Mouse (Mus musculus) left cerebral cortex, adult 18-20 months (tissue): ENCODE data around the gene Tmem217. TPM values are rescaled to one million over a fixed set of nuclear protein-coding genes. Genes with fewer than 3 reads are reported as not detected.

Experiments
- DNase-seq, 2 experiments: peaks; one replicate each; pipeline ENCODE4 v3.0.0; 2021 to 2022; ENCODE audit warnings: low spot score in 2 of 2, mixed read lengths in 1 of 2
- microRNA-seq, 2 experiments: library from miRNA; unstranded; fragments of <30 nt; microRNA quantifications; one replicate each; pipeline ENCODE4 v1.2.0; 2021
- total RNA-seq, 2 experiments: library from RNA; stranded (reverse); gene quantifications; 2 replicates each; pipeline ENCODE4 v1.2.3; 2021

The Tmem217 gene
- total RNA-seq, 2 experiments from 2014 or later: not detected

DNA sequence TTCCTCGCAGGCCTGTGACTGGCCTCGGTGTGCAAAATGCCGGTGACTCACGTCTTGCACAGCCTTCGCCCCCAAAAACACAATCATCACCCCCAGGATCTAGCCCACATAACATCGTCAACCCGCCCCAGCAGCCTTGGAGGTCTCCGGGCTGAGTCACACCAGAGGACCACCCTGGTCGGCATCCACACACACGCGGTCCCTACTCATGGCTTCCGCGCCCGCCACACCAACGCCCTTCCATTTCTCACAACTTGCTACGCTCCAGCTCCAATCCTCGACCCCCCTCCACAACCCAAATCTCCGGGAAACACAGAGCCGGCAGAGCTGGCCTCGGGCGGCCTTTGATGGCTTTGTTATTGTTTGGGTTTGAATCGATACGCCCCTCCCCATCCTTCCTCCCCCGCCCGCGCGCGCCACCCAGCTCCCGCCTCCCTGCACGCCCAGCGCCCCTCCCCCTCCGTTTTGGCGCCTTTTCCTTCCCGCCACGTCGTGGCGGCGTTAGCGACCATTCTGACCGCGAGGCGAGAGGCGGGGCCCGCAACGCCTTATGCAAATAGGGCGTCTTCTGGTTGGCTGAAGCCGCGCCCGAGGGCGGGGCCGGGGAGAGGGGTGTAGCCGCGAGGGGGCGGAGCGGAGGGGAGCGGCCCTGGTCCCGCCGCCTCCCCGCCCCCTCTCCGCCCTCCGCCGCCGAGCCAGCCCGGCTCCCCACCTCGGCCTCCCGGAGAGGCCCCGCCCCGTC is 62.0 kb downstream of the Tmem217 start:
- DNase-seq: peak; percentile 92 to 96

DNA sequence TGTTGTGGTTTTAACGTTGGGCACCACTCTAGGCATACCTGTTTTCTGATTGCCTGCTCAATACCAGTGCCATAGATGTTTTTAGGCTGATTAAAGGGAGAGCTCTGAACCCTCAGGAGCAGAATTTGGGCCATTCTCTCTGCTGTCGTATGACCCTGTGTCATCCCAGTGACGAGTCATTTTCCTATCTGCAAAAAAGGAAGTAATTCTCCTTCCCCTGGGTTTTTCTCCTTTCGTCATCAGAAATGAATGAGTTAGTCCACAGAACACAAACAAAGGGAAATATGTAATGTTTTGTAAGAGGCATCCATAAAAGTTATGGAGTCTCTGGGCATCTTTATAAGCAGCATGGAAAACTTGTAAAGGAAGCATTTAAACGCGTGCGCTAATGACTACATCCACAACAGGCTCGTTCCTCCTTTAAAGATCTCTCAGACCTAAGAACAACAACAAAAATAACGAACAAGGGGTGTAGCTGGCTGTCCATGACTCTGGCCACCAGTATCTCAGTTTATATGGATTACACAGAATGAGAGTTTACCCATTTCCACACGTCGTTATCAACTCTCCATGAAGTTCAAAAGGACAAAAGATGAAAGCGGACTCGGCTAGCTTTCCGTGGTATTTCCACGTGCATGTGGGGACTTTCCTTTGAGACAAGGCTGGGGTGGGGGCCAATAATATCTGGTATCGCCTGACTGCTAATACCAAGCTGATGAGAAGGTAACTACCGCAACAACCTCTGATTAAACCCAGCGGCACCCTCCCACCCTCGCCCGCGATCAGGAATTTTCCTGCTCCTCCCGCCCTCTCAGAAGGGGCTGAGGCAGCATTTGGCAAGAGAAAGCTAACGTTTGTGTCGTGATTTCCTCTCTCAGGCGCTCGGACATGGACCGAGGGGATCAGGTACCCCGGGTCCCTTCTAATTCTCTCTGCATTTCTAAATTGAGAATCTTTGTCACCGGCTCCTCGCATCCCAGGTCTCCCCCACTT is 62.9 kb downstream of the Tmem217 start:
- peak in 1 of 2 experiments; percentile 5 for DNase-seq

- DNase-seq: no peak
Observed at GRCm38 (mm10) chr17:29488257-29488977, 63.8 kb downstream of the Tmem217 start.

- no peak for DNase-seq
Observed at GRCm38 (mm10) chr17:29485336-29486233, 66.6 kb downstream of the Tmem217 start.

- DNase-seq: no peak
Observed at GRCm38 (mm10) chr17:29484431-29484830, 67.8 kb downstream of the Tmem217 start.

DNA sequence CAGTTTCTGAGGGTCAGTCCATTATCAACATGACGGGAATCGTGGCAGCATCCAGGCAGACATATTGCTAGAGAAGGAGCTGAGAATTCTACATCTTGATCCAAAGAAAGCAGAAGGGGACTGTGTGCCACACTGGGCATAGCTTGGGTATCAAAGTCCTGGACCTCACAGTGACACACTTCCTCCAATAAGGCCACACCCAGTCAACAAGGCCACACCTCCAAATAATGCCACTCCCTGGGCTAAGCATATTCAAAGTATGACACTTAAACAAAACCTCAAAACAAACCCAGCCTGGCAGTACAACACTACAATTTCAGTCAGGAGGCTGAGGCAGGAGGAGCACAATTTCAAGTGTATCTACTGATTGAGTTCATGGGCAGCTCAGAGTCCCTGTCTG is 68.9 kb downstream of the Tmem217 start:
- no peak for DNase-seq

DNA sequence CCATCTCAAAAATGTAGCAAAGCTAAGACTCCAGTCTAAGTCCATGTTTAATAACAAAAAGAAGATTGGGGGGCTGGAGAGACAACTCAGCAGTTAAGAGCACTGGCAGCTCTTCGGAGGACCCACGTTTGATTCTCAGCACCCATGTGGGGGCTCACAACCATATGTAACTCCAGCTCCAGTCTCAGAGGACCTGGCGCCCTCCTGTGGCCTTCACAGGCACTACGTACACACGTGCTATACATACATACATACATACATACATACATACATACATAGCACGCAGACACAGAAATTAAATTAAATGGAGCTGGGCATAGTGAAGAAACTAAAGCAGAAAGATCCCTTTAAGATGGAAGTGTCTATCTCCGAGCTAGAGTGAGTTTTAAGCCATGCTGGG is 69.6 kb downstream of the Tmem217 start:
- DNase-seq: no peak

- no peak for DNase-seq
Observed at GRCm38 (mm10) chr17:29480256-29480655, 71.9 kb downstream of the Tmem217 start.

GRCm38 (mm10) chr17:29478271-29478670 is 73.9 kb downstream of the Tmem217 start:
- DNase-seq: no peak

GRCm38 (mm10) chr17:29477357-29477756 is 74.8 kb downstream of the Tmem217 start:
- DNase-seq: no peak

- no peak for DNase-seq
Observed at GRCm38 (mm10) chr17:29476461-29476860, 75.7 kb downstream of the Tmem217 start.

Small RNAs within 50 kb of the gene (microRNA-seq; reads per million reads assigned to microRNA genes)
- gene Mir7667: 0 reads per million in 2 experiments

Other genes with a start within 250 kb of the Tmem217 start
- gene Pi16, start 234.7 kb downstream of the Tmem217 start, total RNA-seq: 1 to 10 TPM; 1.4 to 2.0 TPM
- 100 to 1,000 TPM; 592 to 615 TPM for gene Mtch1, start 204.5 kb downstream of the Tmem217 start, total RNA-seq
- gene Fgd2, start 191.5 kb downstream of the Tmem217 start, total RNA-seq: 1 to 10 TPM; 5.0 to 6.0 TPM
- gene Pim1, start 61.6 kb downstream of the Tmem217 start, total RNA-seq: 10 to 100 TPM in 1 of 2 experiments, 1 to 10 TPM in 1; 6.9 to 16.9 TPM
- gene Gm17657, start 2.7 kb downstream of the Tmem217 start, total RNA-seq: not detected
- 10 to 100 TPM; 36.4 to 38.5 TPM for gene Tbc1d22b, start 2.6 kb downstream of the Tmem217 start, total RNA-seq
- gene Rnf8, start 62.4 kb upstream of the Tmem217 start, total RNA-seq: 10 to 100 TPM; 53.8 to 66.2 TPM
- gene Gm28043, start 62.5 kb upstream of the Tmem217 start, total RNA-seq: 1 to 10 TPM; 3.2 to 3.7 TPM
- gene Cmtr1, start 108.2 kb upstream of the Tmem217 start, total RNA-seq: 100 to 1,000 TPM; 139 to 142 TPM
- gene Ccdc167, start 164.7 kb upstream of the Tmem217 start, total RNA-seq: 10 to 100 TPM; 16.7 to 18.7 TPM